Mouse (Mus musculus): ENCODE data around the gene Olfr1358. TPM values are rescaled to one million over a fixed set of nuclear protein-coding genes. Genes with fewer than 3 reads are reported as not detected.

Gene Olfr1358
- polyA plus RNA-seq (2015; fragmentation: Nextera tagmentation; extraction: Ambion mirVana), result not detected in 2 replicates

DNA sequence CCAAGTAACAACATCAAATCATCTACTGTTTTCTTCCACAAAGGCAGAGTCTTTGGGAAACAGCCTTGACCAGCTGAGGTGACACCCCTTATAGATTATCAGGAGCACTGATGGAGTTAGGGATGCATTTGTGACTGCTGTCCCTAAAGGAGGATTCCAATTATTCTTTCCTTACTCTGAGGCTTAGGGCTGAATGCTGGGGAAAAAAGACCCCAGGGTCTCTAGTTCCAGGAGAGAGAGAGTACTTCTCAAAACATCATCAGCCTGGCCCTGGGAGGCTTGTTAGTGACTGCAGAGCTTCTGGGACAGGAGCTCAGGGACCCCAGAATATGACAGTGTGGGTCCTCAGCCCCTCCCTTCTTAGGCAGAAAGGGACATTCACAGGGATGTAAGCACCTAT is at the start of gene Olfr1358:
Gene Olfr1358, plus strand, starts transcription at position 301 of the 400 bp plus-strand sequence.
- Histone ChIP-seq H3K9ac (ENCODE audit: low read length) (no peak within 1 kb of the TSS), H3K4me1 (ENCODE audit: control insufficient read depth, insufficient read depth, low read length) (no peaks in the 10 kb centered on the region), H3K4me2 (ENCODE audit: low read depth, low read length) (no peak within 1 kb of the TSS), H3K27me3 (ENCODE audit: control insufficient read depth, insufficient read depth, low read length) (no peaks in the 10 kb centered on the region), H3K36me3 (ENCODE audit: control insufficient read depth, insufficient read depth) (no peaks in the 10 kb centered on the region), H3K27ac (ENCODE audit: low read length) (no peak within 1 kb of the TSS), H3K4me3 (ENCODE audit: low read length) (no peak within 1 kb of the TSS), H3K9me3 (replicated peaks; ENCODE audit: control insufficient read depth, low read length) (no peaks in the 10 kb centered on the region)
- ATAC-seq (replicated peaks; ENCODE audit: extremely low read depth, insufficient read depth, low FRiP score), result no peak

DNA sequence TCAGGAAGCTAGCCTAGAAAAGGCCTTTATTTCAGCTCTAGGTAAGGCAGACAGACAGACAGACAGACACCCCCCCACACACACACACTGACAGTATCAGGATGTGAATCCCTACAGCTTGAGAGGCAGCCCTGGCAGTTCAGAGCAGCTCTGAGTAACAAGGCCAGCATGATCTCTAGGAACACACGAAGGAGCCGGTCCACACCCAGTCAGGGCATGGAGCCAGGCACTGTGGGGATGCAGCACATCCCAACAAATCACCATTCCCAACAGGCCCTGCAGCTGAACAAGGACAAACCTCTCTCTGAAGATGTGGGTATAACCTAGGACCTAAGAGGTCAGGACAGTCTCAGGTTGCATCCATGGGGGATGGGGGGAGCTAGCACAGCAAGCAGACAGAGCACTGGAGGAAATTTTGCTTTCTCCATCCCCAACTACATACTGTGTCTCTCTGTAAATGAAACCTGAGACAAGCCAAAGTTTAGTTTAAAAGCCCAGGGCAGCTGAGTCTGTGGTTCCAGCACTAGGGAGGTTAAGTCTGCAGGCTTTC is 49.4 kb upstream of the Olfr1358 start:
- ATAC-seq (replicated peaks; ENCODE audit: extremely low read depth, insufficient read depth, low FRiP score), result no peak
- no peaks in the 10 kb centered on the region for H3K27me3 ChIP-seq (ENCODE audit: control insufficient read depth, insufficient read depth, low read length)
- peaks cover 9% of the 10 kb centered on the region for H3K4me1 ChIP-seq (ENCODE audit: control insufficient read depth, insufficient read depth, low read length)
- no peaks in the 10 kb centered on the region for H3K9me3 ChIP-seq (replicated peaks; ENCODE audit: control insufficient read depth, low read length)
- H3K36me3 ChIP-seq (ENCODE audit: control insufficient read depth, insufficient read depth), result no peaks in the 10 kb centered on the region
- no peak overlapping the region for H3K4me2 ChIP-seq (ENCODE audit: low read depth, low read length)
- no peak overlapping the region for H3K4me3 ChIP-seq (ENCODE audit: low read length)
- no peak overlapping the region for H3K27ac ChIP-seq (ENCODE audit: low read length)
- no peak overlapping the region for H3K9ac ChIP-seq (ENCODE audit: low read length)
- WGBS, result 40% methylated on average over 2 of the region's 2 CpGs

DNA sequence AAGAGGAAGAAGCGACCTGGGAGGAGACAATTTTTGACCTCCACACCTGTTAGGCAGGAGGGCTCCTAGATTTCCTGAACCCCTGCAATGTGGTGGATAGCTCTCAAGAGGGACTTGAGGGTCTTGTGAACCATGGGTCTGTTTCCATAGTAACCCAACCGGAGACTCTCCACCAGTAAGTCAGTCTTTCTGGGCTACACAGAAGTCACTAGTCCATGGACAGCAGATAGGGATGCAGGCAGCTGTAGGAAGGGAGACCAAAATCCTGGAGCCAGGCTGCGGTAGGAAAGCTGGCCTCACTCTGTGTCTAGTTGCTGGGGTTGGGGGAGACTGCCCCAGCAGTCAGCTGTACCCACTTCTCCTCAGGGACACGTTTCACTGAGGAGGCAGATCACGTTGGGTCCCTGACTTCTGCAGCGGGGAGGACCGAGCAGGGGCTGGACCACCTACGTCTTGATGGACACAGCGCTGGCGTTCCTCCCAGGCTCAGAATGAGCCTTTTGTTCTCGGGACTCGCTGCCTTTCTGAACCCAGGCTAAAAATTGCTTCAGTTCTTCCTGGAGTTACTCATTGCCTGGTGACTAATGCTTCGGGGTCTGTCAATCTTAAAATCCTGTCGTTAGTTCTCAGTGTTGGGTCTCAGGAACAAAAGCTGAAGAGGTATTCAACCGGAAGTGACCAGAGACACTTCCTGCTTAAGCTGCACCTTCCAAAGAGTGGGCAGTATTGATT is 46.5 kb upstream of the Olfr1358 start:
- Histone ChIP-seq H3K9ac (ENCODE audit: low read length) (no peak overlapping the region), H3K4me3 (ENCODE audit: low read length) (no peak overlapping the region), H3K36me3 (ENCODE audit: control insufficient read depth, insufficient read depth) (no peaks in the 10 kb centered on the region), H3K27ac (ENCODE audit: low read length) (no peak overlapping the region), H3K4me2 (ENCODE audit: low read depth, low read length) (peak overlapping the region; percentile 10), H3K27me3 (ENCODE audit: control insufficient read depth, insufficient read depth, low read length) (no peaks in the 10 kb centered on the region), H3K4me1 (ENCODE audit: control insufficient read depth, insufficient read depth, low read length) (no peaks in the 10 kb centered on the region), H3K9me3 (replicated peaks; ENCODE audit: control insufficient read depth, low read length) (no peaks in the 10 kb centered on the region)
- 0 out of 2 replicates have a peak, but pooled peaks have one; percentile 32 for ATAC-seq (replicated peaks; ENCODE audit: extremely low read depth, insufficient read depth, low FRiP score)
- WGBS, result 30% methylated on average over 15 of the region's 15 CpGs

DNA sequence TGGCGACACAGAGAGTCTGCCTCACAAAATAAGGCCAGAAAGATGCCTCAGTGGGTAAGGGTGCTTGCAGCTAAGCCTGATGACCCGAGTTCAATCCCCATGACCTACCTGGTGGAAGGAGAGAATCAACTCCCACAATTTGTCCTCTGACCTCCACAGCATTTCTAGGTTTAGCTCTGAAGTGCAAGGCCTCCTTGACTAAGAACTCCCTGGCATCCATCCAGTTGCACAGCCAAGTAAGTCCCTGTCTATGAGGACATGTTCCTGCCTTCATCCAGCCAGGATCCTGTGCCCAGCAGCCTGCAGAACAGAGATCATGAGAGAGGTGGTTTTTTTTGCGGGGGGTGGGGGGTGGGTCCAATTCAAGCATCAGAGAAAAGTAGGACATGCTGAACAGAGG is 45.2 kb upstream of the Olfr1358 start:
- 76% methylated on average over 3 of the region's 3 CpGs for WGBS

DNA sequence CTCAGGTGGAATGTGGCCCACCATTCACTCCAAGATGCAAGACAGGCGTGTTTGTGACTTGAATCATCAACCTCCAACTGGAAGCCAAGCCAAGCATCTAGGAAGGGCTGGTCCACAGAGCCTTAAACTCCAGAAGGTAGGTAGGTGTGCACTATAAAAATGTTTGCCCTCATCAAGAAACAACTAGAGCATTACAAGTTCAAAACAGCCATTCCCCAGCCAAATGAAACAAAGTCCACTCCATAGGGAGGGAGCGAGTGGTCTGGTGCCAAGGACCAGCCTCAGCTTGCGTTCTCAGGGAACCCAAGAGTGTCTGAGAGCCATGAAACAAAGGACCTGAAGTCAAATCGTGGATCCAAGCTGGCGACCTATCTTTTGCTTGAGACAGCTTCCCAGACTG is 43.8 kb upstream of the Olfr1358 start:
- Histone ChIP-seq H3K4me3 (ENCODE audit: low read length) (no peak overlapping the region), H3K9me3 (replicated peaks; ENCODE audit: control insufficient read depth, low read length) (no peaks in the 10 kb centered on the region), H3K4me1 (ENCODE audit: control insufficient read depth, insufficient read depth, low read length) (no peaks in the 10 kb centered on the region), H3K27ac (ENCODE audit: low read length) (no peak overlapping the region), H3K36me3 (ENCODE audit: control insufficient read depth, insufficient read depth) (no peaks in the 10 kb centered on the region), H3K27me3 (ENCODE audit: control insufficient read depth, insufficient read depth, low read length) (no peaks in the 10 kb centered on the region), H3K9ac (ENCODE audit: low read length) (no peak overlapping the region), H3K4me2 (ENCODE audit: low read depth, low read length) (no peak overlapping the region)
- WGBS, result 42% methylated on average over 5 of the region's 5 CpGs
- ATAC-seq (replicated peaks; ENCODE audit: extremely low read depth, insufficient read depth, low FRiP score), result no peak

More for the DNA sequence above, 45.2 kb upstream of the Olfr1358 start:
- Histone ChIP-seq H3K9me3 (replicated peaks; ENCODE audit: control insufficient read depth, low read length) (no peaks in the 10 kb centered on the region), H3K4me1 (ENCODE audit: control insufficient read depth, insufficient read depth, low read length) (no peaks in the 10 kb centered on the region), H3K9ac (ENCODE audit: low read length) (no peak overlapping the region), H3K27ac (ENCODE audit: low read length) (no peak overlapping the region), H3K4me3 (ENCODE audit: low read length) (no peak overlapping the region), H3K4me2 (ENCODE audit: low read depth, low read length) (no peak overlapping the region), H3K27me3 (ENCODE audit: control insufficient read depth, insufficient read depth, low read length) (no peaks in the 10 kb centered on the region), H3K36me3 (ENCODE audit: control insufficient read depth, insufficient read depth) (no peaks in the 10 kb centered on the region)
- ATAC-seq (replicated peaks; ENCODE audit: extremely low read depth, insufficient read depth, low FRiP score), result no peak

DNA sequence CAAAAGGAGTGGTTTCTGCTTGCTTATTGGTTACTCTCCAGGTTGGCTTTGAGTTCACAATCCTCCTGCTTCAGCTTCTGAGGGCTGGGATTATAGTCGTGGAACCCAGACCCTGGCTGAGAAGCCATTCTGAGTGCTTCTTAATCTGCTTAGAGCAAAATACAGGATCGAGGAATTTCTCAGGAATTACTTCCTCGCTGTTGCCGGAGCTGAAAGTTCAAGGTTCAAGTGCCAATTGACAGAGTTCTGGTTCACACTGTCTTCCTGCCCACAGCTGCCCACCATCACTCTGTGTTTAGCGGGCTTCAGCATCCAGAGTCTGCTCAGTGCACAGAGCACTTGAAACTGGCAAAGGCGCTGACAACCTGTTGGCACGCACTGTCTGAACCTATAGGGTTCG is 42.5 kb upstream of the Olfr1358 start:
- H3K4me1 ChIP-seq (ENCODE audit: control insufficient read depth, insufficient read depth, low read length), result no peaks in the 10 kb centered on the region
- WGBS, result 46% methylated on average over 8 of the region's 8 CpGs
- no peaks in the 10 kb centered on the region for H3K9me3 ChIP-seq (replicated peaks; ENCODE audit: control insufficient read depth, low read length)
- no peak overlapping the region for H3K4me3 ChIP-seq (ENCODE audit: low read length)
- H3K4me2 ChIP-seq (ENCODE audit: low read depth, low read length), result no peak overlapping the region
- no peak overlapping the region for H3K9ac ChIP-seq (ENCODE audit: low read length)
- no peaks in the 10 kb centered on the region for H3K27me3 ChIP-seq (ENCODE audit: control insufficient read depth, insufficient read depth, low read length)
- ATAC-seq (replicated peaks; ENCODE audit: extremely low read depth, insufficient read depth, low FRiP score), result no peak
- no peaks in the 10 kb centered on the region for H3K36me3 ChIP-seq (ENCODE audit: control insufficient read depth, insufficient read depth)
- H3K27ac ChIP-seq (ENCODE audit: low read length), result no peak overlapping the region

DNA sequence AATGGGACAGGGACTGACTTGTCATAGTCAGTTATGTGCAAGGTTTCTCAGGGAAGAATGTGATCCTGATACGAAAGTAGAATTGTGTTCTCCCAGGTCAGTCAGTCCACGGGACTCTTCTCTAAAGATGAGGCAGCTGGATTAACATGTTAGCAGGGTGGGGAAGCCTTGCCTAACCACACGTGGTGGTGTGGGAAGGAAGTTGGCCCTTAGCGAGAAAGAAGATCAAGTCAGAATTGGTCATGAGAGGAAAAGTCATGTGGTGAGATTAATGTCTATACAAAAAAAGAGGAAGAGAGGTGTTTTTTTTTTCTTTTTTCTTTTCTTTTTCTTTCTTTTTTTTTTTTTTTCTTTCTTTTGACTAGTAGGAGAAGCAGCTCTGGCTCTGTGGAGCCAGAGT is 40.4 kb upstream of the Olfr1358 start:
- H3K4me2 ChIP-seq (ENCODE audit: low read depth, low read length), result no peak overlapping the region
- WGBS, result 65% methylated on average over 4 of the region's 4 CpGs
- H3K9ac ChIP-seq (ENCODE audit: low read length), result no peak overlapping the region
- ATAC-seq (replicated peaks; ENCODE audit: extremely low read depth, insufficient read depth, low FRiP score), result no peak
- no peak overlapping the region for H3K4me3 ChIP-seq (ENCODE audit: low read length)
- no peaks in the 10 kb centered on the region for H3K9me3 ChIP-seq (replicated peaks; ENCODE audit: control insufficient read depth, low read length)
- no peak overlapping the region for H3K27ac ChIP-seq (ENCODE audit: low read length)
- no peaks in the 10 kb centered on the region for H3K27me3 ChIP-seq (ENCODE audit: control insufficient read depth, insufficient read depth, low read length)
- no peaks in the 10 kb centered on the region for H3K36me3 ChIP-seq (ENCODE audit: control insufficient read depth, insufficient read depth)
- peaks cover 3% of the 10 kb centered on the region; the same call in 1 of the 2 replicates for H3K4me1 ChIP-seq (ENCODE audit: control insufficient read depth, insufficient read depth, low read length)

DNA sequence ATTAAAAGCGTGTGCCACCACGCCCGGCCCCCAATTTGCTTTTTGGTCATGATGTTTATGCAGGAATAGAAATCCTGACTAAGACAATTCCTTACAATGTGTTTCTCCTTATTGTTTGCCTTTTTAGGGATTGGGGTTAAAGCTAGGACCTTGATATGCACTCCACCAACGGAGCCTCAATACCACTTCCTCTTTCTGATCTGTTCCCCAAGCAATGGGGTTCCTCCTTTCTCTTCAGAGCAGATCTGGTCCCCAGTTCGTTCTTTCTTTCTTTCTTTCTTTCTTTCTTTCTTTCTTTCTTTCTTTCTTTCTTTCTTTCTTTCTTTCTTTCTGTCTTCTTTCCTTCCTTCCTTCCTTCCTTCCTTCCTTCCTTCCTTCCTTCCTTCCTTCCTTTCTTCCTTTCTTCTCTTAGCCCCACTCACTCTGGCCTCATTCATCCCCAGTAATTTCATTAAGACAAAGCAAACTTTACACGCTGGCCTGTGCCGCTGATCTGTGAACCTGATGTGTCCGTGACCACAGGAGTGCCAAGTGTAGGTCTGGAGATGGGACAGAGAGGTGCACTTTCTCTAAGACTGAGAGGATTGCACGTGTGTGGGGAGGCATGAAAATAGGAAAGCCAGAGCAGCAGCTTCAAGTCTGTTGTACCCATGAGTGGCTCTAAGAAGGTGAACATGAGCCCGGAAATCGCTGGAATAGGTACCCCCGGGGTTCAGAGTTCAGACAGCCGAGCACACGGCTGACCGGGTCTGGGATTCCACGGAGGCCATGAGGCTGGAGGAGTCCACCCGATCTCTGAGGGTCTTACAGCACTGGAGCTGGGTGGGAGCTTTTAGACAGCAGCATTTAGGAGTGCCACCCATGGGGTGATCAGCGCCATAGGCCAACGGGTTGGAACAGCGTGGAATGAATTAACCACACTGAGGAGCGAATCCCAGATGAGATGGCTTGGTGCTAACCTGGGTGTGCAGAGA is 36.0 kb upstream of the Olfr1358 start:
- Histone ChIP-seq H3K4me2 (ENCODE audit: low read depth, low read length) (peak overlapping the region; percentile 72), H3K4me1 (ENCODE audit: control insufficient read depth, insufficient read depth, low read length) (peaks cover 3% of the 10 kb centered on the region; the same call in 1 of the 2 replicates), H3K27ac (ENCODE audit: low read length) (no peak overlapping the region), H3K4me3 (ENCODE audit: low read length) (peak overlapping the region; percentile 58), H3K9ac (ENCODE audit: low read length) (peak overlapping the region; percentile 60), H3K36me3 (ENCODE audit: control insufficient read depth, insufficient read depth) (no peaks in the 10 kb centered on the region), H3K9me3 (replicated peaks; ENCODE audit: control insufficient read depth, low read length) (no peaks in the 10 kb centered on the region), H3K27me3 (ENCODE audit: control insufficient read depth, insufficient read depth, low read length) (no peaks in the 10 kb centered on the region)
- ATAC-seq (replicated peaks; ENCODE audit: extremely low read depth, insufficient read depth, low FRiP score), result no peak
- WGBS, result 35% methylated on average over 21 of the region's 21 CpGs
